ENCODE assay signal across 7 mouse cellular contexts in genomic region chr10:122096980-122097844, GRCm38 (mm10). TPM values are rescaled to one million over a fixed set of nuclear protein-coding genes. Genes with fewer than 3 reads are reported as not detected.
A peak's percentile ranks its signal among the peaks of the same experiment; 100 is the strongest.
DNase-seq lines count a peak whose midpoint lies in the region; ATAC-seq lines count a peak whose summit lies in the region.

Gene Rxylt1 (minus strand): TSS chr10:122097371.

- peak; percentile 97 for ATAC-seq in embryonic facial prominence, embryonic 12.5 days (ENCODE audit: insufficient number of reproducible peaks, insufficient read depth, low FRiP score, low TSS enrichment)
- peak; percentile 97 for ATAC-seq in limb, embryonic 11.5 days (ENCODE audit: insufficient number of reproducible peaks, low FRiP score, low TSS enrichment, low read depth)
- ATAC-seq in midbrain, embryonic 14.5 days (ENCODE audit: low FRiP score, low TSS enrichment): peak; percentile 96

- peak within 1 kb of the TSS; percentile 93 for H3K27ac ChIP-seq in embryonic facial prominence, embryonic 12.5 days
- H3K27ac ChIP-seq in limb, embryonic 11.5 days (replicated peaks; ENCODE audit: low read depth, low read length): peak within 1 kb of the TSS; percentile 87
- H3K27ac ChIP-seq in midbrain, embryonic 14.5 days (replicated peaks; ENCODE audit: low read depth, low read length): peak within 1 kb of the TSS; percentile 84

- peak; percentile 93 for DNase-seq in adrenal gland, postnatal 25 days
- DNase-seq in heart, adult 11 months: peak; percentile 100
- peak; percentile 97 for DNase-seq in kidney, adult 18-20 months
- peak; percentile 95 for DNase-seq in limb, embryonic 11.5 days (ENCODE audit: low spot score)
- peak; percentile 95 for DNase-seq in midbrain, embryonic 14.5 days
- peak; percentile 92 to 94 for DNase-seq in spleen, adult 18-20 months

- H3K4me3 ChIP-seq in embryonic facial prominence, embryonic 12.5 days: peak within 1 kb of the TSS; percentile 83
- H3K4me3 ChIP-seq in limb, embryonic 11.5 days (ENCODE audit: low read depth, low read length): peak within 1 kb of the TSS; percentile 73
- peak within 1 kb of the TSS; percentile 77 for H3K4me3 ChIP-seq in midbrain, embryonic 14.5 days (replicated peaks; ENCODE audit: low read depth, low read length)

- peak within 1 kb of the TSS; percentile 76 for H3K4me2 ChIP-seq in embryonic facial prominence, embryonic 12.5 days (replicated peaks)
- peak within 1 kb of the TSS; percentile 81 for H3K4me2 ChIP-seq in limb, embryonic 11.5 days (ENCODE audit: low read depth, severe bottlenecking)
- peak within 1 kb of the TSS; percentile 80 for H3K4me2 ChIP-seq in midbrain, embryonic 14.5 days (ENCODE audit: low read length)

- H3K9ac ChIP-seq in embryonic facial prominence, embryonic 12.5 days: peak within 1 kb of the TSS; percentile 90
- peak within 1 kb of the TSS; percentile 88 for H3K9ac ChIP-seq in limb, embryonic 11.5 days (ENCODE audit: low read length)
- peak within 1 kb of the TSS; percentile 89 for H3K9ac ChIP-seq in midbrain, embryonic 14.5 days (replicated peaks; ENCODE audit: low read length)

- H3K27me3 ChIP-seq in embryonic facial prominence, embryonic 12.5 days: no peaks in the 10 kb centered on the region
- no peaks in the 10 kb centered on the region for H3K27me3 ChIP-seq in limb, embryonic 11.5 days (ENCODE audit: control insufficient read depth, insufficient read depth, low read length)
- H3K27me3 ChIP-seq in midbrain, embryonic 14.5 days (ENCODE audit: control insufficient read depth, insufficient read depth, low read length): no peaks in the 10 kb centered on the region

- H3K9me3 ChIP-seq in embryonic facial prominence, embryonic 12.5 days: no peaks in the 10 kb centered on the region
- no peaks in the 10 kb centered on the region for H3K9me3 ChIP-seq in limb, embryonic 11.5 days (ENCODE audit: control insufficient read depth, low read length)
- H3K9me3 ChIP-seq in midbrain, embryonic 14.5 days (ENCODE audit: control insufficient read depth, low read length): no peaks in the 10 kb centered on the region

- peaks cover 9% of the 10 kb centered on the region; the same call in 1 of the 2 replicates for H3K36me3 ChIP-seq in embryonic facial prominence, embryonic 12.5 days
- H3K36me3 ChIP-seq in limb, embryonic 11.5 days (ENCODE audit: control insufficient read depth, insufficient read depth, low read length): no peaks in the 10 kb centered on the region
- H3K36me3 ChIP-seq in midbrain, embryonic 14.5 days (ENCODE audit: control insufficient read depth, insufficient read depth, low read length): no peaks in the 10 kb centered on the region

- 2% methylated on average over 46 of the region's 48 CpGs for WGBS in embryonic facial prominence, embryonic 12.5 days
- WGBS in limb, embryonic 11.5 days: under 1% methylated on average over 38 of the region's 48 CpGs
- WGBS in midbrain, embryonic 14.5 days: 2% methylated on average over 45 of the region's 48 CpGs

- peaks cover 9% of the 10 kb centered on the region for H3K4me1 ChIP-seq in embryonic facial prominence, embryonic 12.5 days
- peaks cover 3% of the 10 kb centered on the region; the same call in 1 of the 2 replicates for H3K4me1 ChIP-seq in limb, embryonic 11.5 days (ENCODE audit: control insufficient read depth, insufficient read depth, low read length)
- H3K4me1 ChIP-seq in midbrain, embryonic 14.5 days (ENCODE audit: control insufficient read depth, insufficient read depth, low read length): peaks cover 13% of the 10 kb centered on the region

RNA-seq across cellular contexts. Expression of gene Rxylt1, which starts in this region (rescaled TPM):
- 37.7 and 42.6 TPM in 2 replicates for total RNA-seq in adrenal gland, postnatal 25 days (2021)
- 47.3 and 49.4 TPM in 2 replicates for polyA plus RNA-seq in embryonic facial prominence, embryonic 12.5 days (2016; fragmentation: Nextera tagmentation; extraction: Ambion mirVana)
- polyA plus RNA-seq in limb, embryonic 11.5 days (2014; fragmentation: Nextera tagmentation; extraction: Ambion mirVana): 45.4 and 48.1 TPM in 2 replicates
- polyA plus RNA-seq in midbrain, embryonic 14.5 days (2014; fragmentation: Nextera tagmentation; extraction: Ambion mirVana): 36.1 and 40.2 TPM in 2 replicates

Comparison
In these comparisons a context has a peak if more than half of its experiments do, and no peak if none do; other contexts are left out.
1. Peak in every context shown above with its lines: DNase-seq, ATAC-seq, H3K4me3 ChIP-seq and H3K27ac ChIP-seq.